Comparison of ENCODE assay signal across 22 mouse cellular contexts in the genomic region with DNA sequence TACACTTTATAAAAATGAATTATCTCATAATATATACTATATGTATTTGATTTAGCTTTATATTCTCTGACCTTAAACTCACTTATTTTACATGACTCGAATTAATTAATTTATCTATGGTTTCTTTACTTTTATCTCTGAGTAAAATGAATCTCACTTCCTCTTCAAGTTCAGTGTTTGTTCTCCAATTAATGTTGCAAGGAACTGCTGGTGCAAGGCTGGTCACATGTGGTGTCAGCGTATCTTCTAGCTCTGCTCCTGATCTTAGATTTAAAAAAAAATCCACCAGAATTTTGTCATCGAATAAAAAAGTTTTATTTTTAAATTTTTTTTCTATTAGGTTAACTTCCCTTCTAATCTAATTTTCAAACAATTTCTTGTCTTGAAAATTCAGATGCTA.
"Had no signal": no experiment of that assay in that cellular context is flagged by ENCODE, and none has a peak within 500 bp of the region (broad histone marks: within the 10 kb centered on the region; RNA-seq: fewer than 3 reads in every experiment).

No protein-coding gene starts in this region.

- H3K27me3 ChIP-seq: lung, embryonic 15.5 days; megakaryocyte, embryonic 14.5 days; midbrain, embryonic 12.5 days; neural tube, embryonic 13.5 days; neural tube, embryonic 15.5 days had no signal

- DNase-seq: liver, postnatal 0 days; lung, adult 2 months; lung, postnatal 14 days; lung, postnatal 36 days; midbrain, embryonic 14.5 days; retina, postnatal 1 day; right cerebral cortex, adult 18-20 months; right cerebral cortex, postnatal 25 days; right cerebral cortex, postnatal 4 days; spleen, adult 18-20 months; thymus, adult 18-20 months; thymus, postnatal 14 days; thymus, postnatal 36 days had no signal

- H3K9me3 ChIP-seq: lung, embryonic 15.5 days; megakaryocyte, embryonic 14.5 days; midbrain, embryonic 12.5 days; neural tube, embryonic 13.5 days; neural tube, embryonic 15.5 days had no signal

- H3K4me3 ChIP-seq: lung, embryonic 15.5 days; megakaryocyte, embryonic 14.5 days; midbrain, embryonic 12.5 days; myocyte; neural tube, embryonic 13.5 days; neural tube, embryonic 15.5 days had no signal

- H3K4me1 ChIP-seq: lung, embryonic 15.5 days; megakaryocyte, embryonic 14.5 days; midbrain, embryonic 12.5 days; neural tube, embryonic 13.5 days; neural tube, embryonic 15.5 days had no signal

- H3K36me3 ChIP-seq: lung, embryonic 15.5 days; midbrain, embryonic 12.5 days; neural tube, embryonic 13.5 days; neural tube, embryonic 15.5 days had no signal

- ATAC-seq: liver, postnatal 0 days; lung, postnatal 0 days; midbrain, embryonic 16.5 days had no signal

- H3K27ac ChIP-seq: lung, embryonic 15.5 days; macrophage; midbrain, embryonic 12.5 days; neural tube, embryonic 13.5 days; neural tube, embryonic 15.5 days had no signal
